Comparison of ENCODE assay signal across 29 mouse cellular contexts in genomic region chr12:35670980-35671379, GRCm38 (mm10).
"Had no signal": no experiment of that assay in that cellular context is flagged by ENCODE, and none has a peak within 500 bp of the region (broad histone marks: within the 10 kb centered on the region; RNA-seq: fewer than 3 reads in every experiment).

No protein-coding gene starts in this region.

- ATAC-seq: forebrain, embryonic 13.5 days; forebrain, embryonic 14.5 days; forebrain, embryonic 15.5 days; forebrain, embryonic 16.5 days; forebrain, postnatal 0 days had no signal

- H3K4me2 ChIP-seq: embryonic facial prominence, embryonic 12.5 days; embryonic facial prominence, embryonic 13.5 days; embryonic facial prominence, embryonic 15.5 days; forebrain, embryonic 12.5 days; forebrain, embryonic 13.5 days; forebrain, embryonic 15.5 days had no signal

- H3K27ac ChIP-seq: embryonic facial prominence, embryonic 10.5 days; embryonic facial prominence, embryonic 12.5 days; embryonic facial prominence, embryonic 13.5 days; embryonic facial prominence, embryonic 15.5 days; forebrain, embryonic 10.5 days; forebrain, embryonic 12.5 days; forebrain, embryonic 13.5 days; forebrain, embryonic 15.5 days; gastrocnemius, adult 2 months had no signal

- H3K4me3 ChIP-seq: embryonic facial prominence, embryonic 10.5 days; embryonic facial prominence, embryonic 12.5 days; embryonic facial prominence, embryonic 13.5 days; embryonic facial prominence, embryonic 15.5 days; erythroblast, embryonic 14.5 days; forebrain, embryonic 10.5 days; forebrain, embryonic 12.5 days; forebrain, embryonic 13.5 days; forebrain, embryonic 15.5 days; gastrocnemius, adult 2 months had no signal

- H3K9me3 ChIP-seq: embryonic facial prominence, embryonic 10.5 days; embryonic facial prominence, embryonic 12.5 days; embryonic facial prominence, embryonic 13.5 days; embryonic facial prominence, embryonic 15.5 days; forebrain, embryonic 10.5 days; forebrain, embryonic 12.5 days; forebrain, embryonic 13.5 days; forebrain, embryonic 15.5 days had no signal

- H3K9ac ChIP-seq: embryonic facial prominence, embryonic 12.5 days; embryonic facial prominence, embryonic 13.5 days; embryonic facial prominence, embryonic 15.5 days; forebrain, embryonic 12.5 days; forebrain, embryonic 13.5 days; forebrain, embryonic 15.5 days; forebrain, postnatal 0 days had no signal

- H3K36me3 ChIP-seq: embryonic facial prominence, embryonic 10.5 days; embryonic facial prominence, embryonic 12.5 days; embryonic facial prominence, embryonic 13.5 days; embryonic facial prominence, embryonic 15.5 days; forebrain, embryonic 10.5 days; forebrain, embryonic 12.5 days; forebrain, embryonic 15.5 days had no signal

- H3K27me3 ChIP-seq: embryonic facial prominence, embryonic 12.5 days; embryonic facial prominence, embryonic 13.5 days; embryonic facial prominence, embryonic 15.5 days; forebrain, embryonic 12.5 days; forebrain, embryonic 13.5 days; forebrain, embryonic 15.5 days had no signal

- DNase-seq: cerebellum, adult 18-20 months; cerebellum, adult 2 months; cerebellum, adult 8-10 months; cerebellum, adult 9-10 months; cerebellum, adult 9-11 months; cerebellum, postnatal 10 days; cerebellum, postnatal 14 days; cerebellum, postnatal 25 days; cerebellum, postnatal 36 days; embryo, embryonic 11 days; forebrain, postnatal 0 days; gastrocnemius, adult 2 months; gastrocnemius, postnatal 10 days; gastrocnemius, postnatal 14 days; gastrocnemius, postnatal 25 days; gastrocnemius, postnatal 36 days; heart, adult 11 months; heart, adult 18-20 months had no signal

- H3K4me1 ChIP-seq: embryonic facial prominence, embryonic 10.5 days; embryonic facial prominence, embryonic 12.5 days; embryonic facial prominence, embryonic 13.5 days; embryonic facial prominence, embryonic 15.5 days; forebrain, embryonic 10.5 days; forebrain, embryonic 12.5 days; forebrain, embryonic 13.5 days; forebrain, embryonic 15.5 days had no signal
